Mouse (Mus musculus) olfactory bulb, adult 2 months (tissue): Measurements from ENCODE around the gene BC004004.

Source experiments
- CTCF ChIP-seq: fragments of 200-500 bp; IDR thresholded peaks from 2 replicates; pipeline ENCODE4 v1.5.1; 2012; ENCODE audit warnings: low read depth, mild to moderate bottlenecking, low read length, moderate library complexity; ENCODE audit not compliant: insufficient read depth
- POLR2A ChIP-seq: fragments of 200-500 bp; IDR thresholded peaks from 2 replicates; pipeline ENCODE4 v1.6.1; 2012; ENCODE audit warnings: mild to moderate bottlenecking, low read depth, low read length, moderate library complexity; ENCODE audit not compliant: insufficient read depth

- TF ChIP-seq CTCF (no peak), POLR2A (no peak)
Measured at GRCm38 (mm10) chr17:29313300-29313699, 44.7 kb downstream of the BC004004 start.
